Mouse (Mus musculus): ENCODE results near the gene Dlx6. TPM values are rescaled to one million over a fixed set of nuclear protein-coding genes. Genes with fewer than 3 reads are reported as not detected.

Dlx6 gene
- total RNA-seq (2023; ENCODE audit: inconsistent age) = not detected in 4 replicates

GRCm38 (mm10) chr6:6863160-6863870, at the start of gene Dlx6:
Dlx6 (plus strand) TSS chr6:6863334.

GRCm38 (mm10) chr6:6881638-6882190, 18.6 kb downstream of the Dlx6 start, which contains the start of gene Dlx5:
Dlx5 (minus strand) TSS chr6:6882085.

Other genes starting within 250 kb of the Dlx6 start
- not detected in 4 replicates for gene Dlx5, start 18.8 kb downstream of the Dlx6 start, total RNA-seq (2023; ENCODE audit: inconsistent age)
- 3.8 to 4.8 TPM (median 4.5 TPM) in 4 replicates for gene Sdhaf3, start 92.7 kb downstream of the Dlx6 start, total RNA-seq (2023; ENCODE audit: inconsistent age)

All from B cell, adult (primary cell).